Mouse (Mus musculus) left cerebral cortex, adult 11 months (tissue): ENCODE results near the gene Numbl.

Source experiments
- DNase-seq: peaks from one replicate; pipeline ENCODE4 v3.0.0; 2022; ENCODE audit warnings: low spot score

Numbl gene

GRCm38 (mm10) chr7:27296518-27296917 lies 38.3 kb downstream of the Numbl start:
- no peak for DNase-seq

- DNase-seq = no peak
Observed at GRCm38 (mm10) chr7:27298033-27298610, 39.9 kb downstream of the Numbl start.

- DNase-seq = no peak
Observed at GRCm38 (mm10) chr7:27298816-27299215, 40.6 kb downstream of the Numbl start.

- DNase-seq = no peak
Observed at GRCm38 (mm10) chr7:27300351-27300750, 42.1 kb downstream of the Numbl start.

GRCm38 (mm10) chr7:27300801-27301200 lies 42.6 kb downstream of the Numbl start:
- DNase-seq = no peak

- peak; percentile 32 for DNase-seq
Observed at GRCm38 (mm10) chr7:27302172-27302571, 43.9 kb downstream of the Numbl start.

GRCm38 (mm10) chr7:27305091-27305730 lies 47.0 kb downstream of the Numbl start:
- no peak for DNase-seq

GRCm38 (mm10) chr7:27306161-27307160 lies 48.2 kb downstream of the Numbl start:
- no peak for DNase-seq

- no peak for DNase-seq
Observed at GRCm38 (mm10) chr7:27307551-27307950, 49.3 kb downstream of the Numbl start.

GRCm38 (mm10) chr7:27308821-27309549 lies 50.8 kb downstream of the Numbl start:
- no peak for DNase-seq

- DNase-seq = no peak
Observed at GRCm38 (mm10) chr7:27309832-27310231, 51.6 kb downstream of the Numbl start.

GRCm38 (mm10) chr7:27310306-27310705 lies 52.1 kb downstream of the Numbl start:
- DNase-seq = no peak

- no peak for DNase-seq
Observed at GRCm38 (mm10) chr7:27310996-27311535, 52.8 kb downstream of the Numbl start.

- no peak for DNase-seq
Observed at GRCm38 (mm10) chr7:27311651-27312284, 53.5 kb downstream of the Numbl start.

- DNase-seq = no peak
Observed at GRCm38 (mm10) chr7:27314393-27314792, 56.2 kb downstream of the Numbl start.

GRCm38 (mm10) chr7:27315958-27316357 lies 57.7 kb downstream of the Numbl start:
- DNase-seq = no peak

GRCm38 (mm10) chr7:27319411-27319810 lies 61.2 kb downstream of the Numbl start:
- DNase-seq = no peak

GRCm38 (mm10) chr7:27322291-27322690 lies 64.1 kb downstream of the Numbl start:
- DNase-seq = no peak

- DNase-seq = no peak
Observed at GRCm38 (mm10) chr7:27323001-27323400, 64.8 kb downstream of the Numbl start.

- DNase-seq = no peak
Observed at GRCm38 (mm10) chr7:27324161-27324560, 65.9 kb downstream of the Numbl start.

- no peak for DNase-seq
Observed at GRCm38 (mm10) chr7:27324928-27325327, 66.7 kb downstream of the Numbl start.
